Mouse (Mus musculus) lung, postnatal 0 days (tissue): ENCODE data around the gene Uqcc1. TPM values are rescaled to one million over a fixed set of nuclear protein-coding genes. Genes with fewer than 3 reads are reported as not detected.
A peak's percentile ranks its signal among the peaks of the same experiment; 100 is the strongest.

Experiments used
- ATAC-seq: fragments of 200-750 bp; cut with Nextera tagmentation; 2 replicates; pipeline ENCODE4 v1.8.0; 2017; ENCODE audit warnings: moderate library complexity
- DNase-seq: peaks from one replicate; pipeline ENCODE4 v3.0.0-alpha.2; 2016; ENCODE audit warnings: low spot score
- H3K27ac ChIP-seq: fragments of 300-500 bp; sonication (generic); 2 replicates; pipeline ENCODE4 v1.5.1; 2014; ENCODE audit warnings: antibody characterized with exemption, mild to moderate bottlenecking, low read length, mixed read lengths
- H3K27me3 ChIP-seq: fragments of 300-500 bp; sonication (generic); replicated peaks from 2 replicates; pipeline ENCODE4 v1.6.1; 2014; ENCODE audit warnings: low read length, mixed read lengths; ENCODE audit not compliant: insufficient read depth
- H3K36me3 ChIP-seq: fragments of 300-500 bp; sonication (generic); 2 replicates; pipeline ENCODE4 v1.6.1; 2014; ENCODE audit warnings: low read length, mixed read lengths; ENCODE audit not compliant: insufficient read depth
- H3K4me1 ChIP-seq: fragments of 300-500 bp; sonication (generic); 2 replicates; pipeline ENCODE4 v1.6.1; 2014; ENCODE audit warnings: antibody characterized with exemption, low read depth, low read length, mixed read lengths; ENCODE audit not compliant: insufficient read depth
- H3K4me2 ChIP-seq: fragments of 300-500 bp; sonication (generic); replicated peaks from 2 replicates; pipeline ENCODE4 v1.6.1; 2014; ENCODE audit warnings: low read depth, mild to moderate bottlenecking, low read length, moderate library complexity, mixed read lengths
- H3K4me3 ChIP-seq: fragments of 300-500 bp; sonication (generic); 2 replicates; pipeline ENCODE4 v1.5.1; 2014; ENCODE audit warnings: low read depth, low read length
- H3K9ac ChIP-seq: fragments of 300-500 bp; sonication (generic); replicated peaks from 2 replicates; pipeline ENCODE4 v1.6.1; 2014; ENCODE audit warnings: low read depth, mild to moderate bottlenecking
- H3K9me3 ChIP-seq: fragments of 300-500 bp; sonication (generic); 2 replicates; pipeline ENCODE4 v1.6.1; 2016; ENCODE audit warnings: low read length, mixed read lengths
- CTCF ChIP-seq: IDR thresholded peaks from 2 replicates; pipeline ENCODE4 v1.5.1; 2016; ENCODE audit warnings: antibody characterized with exemption, mild to moderate bottlenecking
- EP300 ChIP-seq: IDR thresholded peaks from 2 replicates; pipeline ENCODE4 v1.6.1; 2016; ENCODE audit warnings: antibody characterized with exemption, mild to moderate bottlenecking, control low read depth
- WGBS: fragments of 180-500 bp; shearing (Covaris S2); extraction: QIAGEN DNeasy Blood & Tissue Kit; methylation state at CpG from one replicate; pipeline ENCODE4 v1.1.7; 2014; 5-methylcytosine and 5-hydroxymethylcytosine counted together
- polyA plus RNA-seq: library from polyadenylated mRNA; unstranded; fragments of >200 nt; fragmentation: Nextera tagmentation; extraction: Ambion mirVana; gene quantifications from 2 replicates; pipeline ENCODE4 v1.2.1, GENCODE M21; 2015

Uqcc1 gene
- polyA plus RNA-seq, 1 experiment from 2014 or later = 24.4 TPM

DNA sequence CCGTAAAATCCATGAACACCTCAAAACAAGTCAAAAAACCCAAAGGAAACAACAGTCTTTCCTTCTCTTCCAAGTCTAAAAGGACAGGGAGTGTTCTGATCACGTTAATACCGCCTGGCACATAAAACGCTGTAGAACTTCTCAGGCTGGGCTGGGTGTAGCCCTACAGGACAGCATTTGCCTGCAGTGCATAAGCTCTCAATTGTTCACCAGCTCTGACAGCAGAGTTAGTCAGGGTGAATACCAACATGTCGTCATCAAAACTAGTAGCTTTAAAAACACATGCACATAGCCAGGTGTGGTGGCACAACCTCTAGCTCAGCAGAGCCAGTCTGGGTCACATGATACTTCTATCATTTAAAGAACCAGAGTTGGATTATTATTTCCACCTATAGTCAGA lies 109.3 kb downstream of the Uqcc1 start:
- Histone ChIP-seq H3K27ac (no peak overlapping the region), H3K4me2 (no peak overlapping the region), H3K9me3 (no peaks in the 10 kb centered on the region), H3K4me3 (no peak overlapping the region), H3K9ac (no peak overlapping the region), H3K4me1 (peaks cover 8% of the 10 kb centered on the region; the same call in 1 of the 2 replicates), H3K27me3 (no peaks in the 10 kb centered on the region), H3K36me3 (peaks cover 14% of the 10 kb centered on the region; the same call in 1 of the 2 replicates)
- WGBS = 87% methylated on average over 5 of the region's 5 CpGs
- TF ChIP-seq EP300 (no peak), CTCF (no peak)
- ATAC-seq (no peak), DNase-seq (no peak)

DNA sequence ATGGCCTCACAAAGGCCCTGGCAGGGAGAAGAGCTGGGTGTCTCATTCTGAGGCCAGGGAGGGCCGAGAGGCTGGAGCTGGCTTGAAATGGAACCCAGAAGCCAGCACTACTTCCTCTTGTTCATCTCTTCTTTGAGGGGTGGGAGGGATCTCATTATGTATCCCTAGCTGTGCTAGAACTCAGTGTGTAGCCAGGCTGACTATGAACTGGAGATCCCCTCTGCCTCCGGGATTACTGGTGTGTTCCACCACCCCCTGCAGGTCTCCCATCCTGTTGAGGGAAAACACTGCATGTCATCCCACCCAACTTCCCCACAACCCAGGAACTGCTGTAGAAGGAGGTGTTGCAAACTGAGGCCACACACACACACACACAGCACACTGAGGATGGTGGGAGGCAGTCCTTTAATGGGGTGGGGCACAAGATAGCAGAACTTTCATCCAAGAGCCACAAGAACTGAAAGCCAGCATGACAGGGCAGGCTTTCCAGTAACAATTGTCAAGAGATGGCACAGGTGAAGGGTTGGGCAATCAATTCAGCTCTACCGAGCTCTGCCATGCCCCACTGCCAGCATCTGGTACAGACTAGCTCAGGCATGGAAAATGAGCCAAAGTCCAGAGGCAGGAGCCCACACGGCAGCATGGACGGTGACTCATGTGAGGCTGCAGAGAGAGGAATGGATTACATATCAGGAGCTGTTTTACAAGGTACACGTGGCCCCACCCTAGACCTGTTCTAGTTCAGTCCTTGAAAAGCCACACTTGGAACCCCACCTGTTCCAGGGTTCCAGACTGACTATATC lies 110.5 kb downstream of the Uqcc1 start:
- Histone ChIP-seq H3K27me3 (no peaks in the 10 kb centered on the region), H3K4me2 (peak overlapping the region; percentile 20; the same call in 1 of the 2 replicates), H3K4me3 (peak overlapping the region; percentile 83; the same call in 1 of the 2 replicates), H3K9ac (peak overlapping the region; percentile 74; the same call in 1 of the 2 replicates), H3K36me3 (peaks cover 14% of the 10 kb centered on the region; the same call in 1 of the 2 replicates), H3K9me3 (no peaks in the 10 kb centered on the region), H3K4me1 (peaks cover 5% of the 10 kb centered on the region; the same call in 1 of the 2 replicates), H3K27ac (peak overlapping the region; percentile 87)
- no peak for TF ChIP-seq CTCF
- TF ChIP-seq EP300 = no peak
- 60% methylated on average over 6 of the region's 6 CpGs for WGBS
- DNase-seq (no peak), ATAC-seq (no peak)

DNA sequence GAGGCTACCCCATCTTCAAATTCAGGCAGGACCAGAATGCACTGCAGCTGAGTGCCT lies 110.9 kb downstream of the Uqcc1 start, which contains the start of gene BC029722:
BC029722 (minus strand) TSS at position 35 of the 57 bp plus-strand sequence.
- H3K36me3 ChIP-seq = peaks cover 14% of the 10 kb centered on the region; the same call in 1 of the 2 replicates
- H3K27ac ChIP-seq = peak within 1 kb of the TSS; percentile 87
- H3K4me1 ChIP-seq = peaks cover 5% of the 10 kb centered on the region; the same call in 1 of the 2 replicates
- peak within 1 kb of the TSS; percentile 74 for H3K9ac ChIP-seq
- DNase-seq (no peak), ATAC-seq (no peak)
- TF ChIP-seq CTCF (no peak), EP300 (no peak)
- H3K27me3 ChIP-seq = no peaks in the 10 kb centered on the region
- H3K4me2 ChIP-seq = peak within 1 kb of the TSS; percentile 91
- H3K4me3 ChIP-seq = peak within 1 kb of the TSS; percentile 83
- H3K9me3 ChIP-seq = no peaks in the 10 kb centered on the region

DNA sequence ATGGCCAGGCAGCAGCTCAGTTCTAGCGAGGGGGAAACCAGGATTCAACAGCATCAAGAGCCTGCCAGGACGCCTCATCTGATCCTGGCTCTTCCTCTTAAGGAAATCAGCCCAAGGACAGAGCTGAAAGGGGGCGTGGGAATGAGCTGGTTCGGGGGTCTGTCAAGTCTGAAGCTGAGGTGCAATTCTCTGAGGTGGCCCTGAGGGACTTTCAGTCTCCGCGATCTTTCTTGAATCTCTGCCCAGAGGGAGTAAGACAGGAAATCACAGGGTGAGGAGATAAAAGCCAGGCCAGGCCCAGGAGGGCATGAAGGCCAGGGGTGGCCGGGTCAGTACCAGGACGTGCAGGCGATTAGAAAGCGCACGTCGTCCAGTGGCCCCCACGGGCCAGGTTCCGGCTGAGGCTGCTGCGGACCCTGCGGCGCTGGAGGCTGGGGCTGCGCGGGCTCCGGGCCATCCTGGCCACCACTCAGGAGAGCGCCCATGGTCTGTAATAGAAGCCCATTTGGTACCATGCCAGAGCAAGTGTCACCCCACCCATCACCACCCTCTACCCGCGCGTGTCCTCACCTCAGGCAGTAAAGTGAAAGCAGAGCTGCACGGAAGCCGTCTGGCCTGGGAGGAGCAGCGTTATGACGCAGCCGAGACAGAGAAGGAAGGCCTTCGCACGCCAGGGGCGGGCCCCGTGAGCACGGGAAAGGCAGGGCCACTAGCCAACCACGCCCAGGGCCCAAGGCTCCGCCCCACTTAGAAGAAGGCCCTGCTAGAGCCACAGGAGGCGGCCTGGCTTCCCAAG lies 111.3 kb downstream of the Uqcc1 start:
- no peak for TF ChIP-seq EP300
- TF ChIP-seq CTCF = peak; percentile 17; the same call in 1 of the 2 replicates
- ATAC-seq = peak; percentile 99
- Histone ChIP-seq H3K4me3 (peak overlapping the region; percentile 83), H3K27ac (peak overlapping the region; percentile 87), H3K9me3 (no peaks in the 10 kb centered on the region), H3K9ac (peak overlapping the region; percentile 74), H3K4me2 (peak overlapping the region; percentile 91), H3K27me3 (no peaks in the 10 kb centered on the region), H3K36me3 (peaks cover 14% of the 10 kb centered on the region; the same call in 1 of the 2 replicates), H3K4me1 (peaks cover 5% of the 10 kb centered on the region; the same call in 1 of the 2 replicates)
- 2% methylated on average over 37 of the region's 37 CpGs for WGBS
- DNase-seq = peak; percentile 98

DNA sequence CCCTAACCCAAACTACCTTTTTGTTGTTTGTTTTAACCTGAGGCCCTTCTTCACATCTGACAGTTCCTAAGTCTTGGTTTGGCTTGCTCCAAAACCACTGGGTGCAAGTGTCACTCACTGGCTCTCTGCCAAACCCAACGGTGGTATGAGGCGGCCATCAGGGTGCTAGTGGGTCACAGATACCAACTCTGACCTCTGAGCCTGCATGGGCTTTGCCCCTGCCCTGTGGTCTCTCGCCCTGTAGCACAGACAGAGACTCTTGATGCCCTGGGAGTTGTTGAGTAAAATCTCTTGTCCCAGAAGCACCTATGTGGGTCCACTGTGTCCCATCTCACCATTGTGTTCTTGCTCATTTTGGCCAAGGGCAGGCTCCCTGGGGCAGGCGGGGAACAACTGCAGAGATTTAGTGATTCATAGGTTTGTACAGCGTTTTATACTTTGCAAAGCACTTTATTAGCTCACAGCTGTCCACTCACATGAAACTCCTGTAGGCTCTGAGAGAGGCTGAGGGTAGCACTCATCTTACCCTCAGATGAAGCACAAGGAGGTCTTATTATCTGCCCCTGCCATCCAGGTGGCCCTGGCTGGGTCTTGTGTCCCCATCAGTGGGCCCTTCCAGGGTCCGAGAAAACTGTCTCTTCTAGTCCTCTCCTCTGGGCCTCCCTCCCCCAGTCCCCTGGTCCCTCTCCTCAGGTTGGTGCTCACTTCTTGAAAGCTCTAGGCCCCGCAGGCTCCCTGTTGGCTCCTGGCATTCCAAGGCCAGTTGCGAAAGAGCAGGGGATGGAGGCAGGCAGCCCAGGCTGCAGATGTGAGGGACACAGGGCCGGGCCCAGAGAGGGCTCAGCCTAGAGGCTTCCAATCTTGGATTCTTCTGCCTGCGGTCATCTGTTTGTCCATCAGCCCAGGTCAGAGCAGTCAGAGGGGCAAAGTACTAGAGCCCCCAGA lies 112.5 kb downstream of the Uqcc1 start:
- no peak overlapping the region for H3K27ac ChIP-seq
- H3K4me2 ChIP-seq = peak overlapping the region; percentile 91; the same call in 1 of the 2 replicates
- peaks cover 5% of the 10 kb centered on the region; the same call in 1 of the 2 replicates for H3K4me1 ChIP-seq
- DNase-seq (no peak), ATAC-seq (no peak)
- 66% methylated on average over 10 of the region's 10 CpGs for WGBS
- H3K4me3 ChIP-seq = no peak overlapping the region
- H3K27me3 ChIP-seq = no peaks in the 10 kb centered on the region
- no peaks in the 10 kb centered on the region for H3K9me3 ChIP-seq
- H3K9ac ChIP-seq = no peak overlapping the region
- peaks cover 3% of the 10 kb centered on the region; the same call in 1 of the 2 replicates for H3K36me3 ChIP-seq
- no peak for TF ChIP-seq CTCF

DNA sequence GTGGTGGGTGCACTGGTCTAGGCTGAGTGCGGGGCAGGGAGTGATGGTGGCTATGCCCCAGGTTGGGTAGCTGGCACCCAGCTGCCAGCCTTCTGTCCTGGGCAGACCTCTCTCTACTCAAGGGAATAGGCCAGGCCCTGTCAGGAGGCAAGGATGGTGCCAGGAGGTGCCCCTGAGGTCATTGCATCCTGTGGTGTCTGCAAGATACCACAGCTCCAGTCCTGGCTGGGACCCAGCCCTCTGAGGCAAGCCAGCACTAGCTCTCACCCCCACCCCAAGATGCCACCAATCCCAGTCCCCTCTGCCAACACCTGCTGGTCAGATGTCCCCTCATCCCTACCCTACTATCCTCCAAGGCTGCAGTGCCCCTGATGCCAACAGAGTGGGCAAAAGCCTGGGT lies 113.9 kb downstream of the Uqcc1 start:
- TF ChIP-seq CTCF = no peak
- no peak for ATAC-seq
- Histone ChIP-seq H3K27me3 (no peaks in the 10 kb centered on the region), H3K4me2 (no peak overlapping the region), H3K9me3 (no peaks in the 10 kb centered on the region), H3K36me3 (no peaks in the 10 kb centered on the region), H3K9ac (no peak overlapping the region), H3K27ac (no peak overlapping the region), H3K4me3 (no peak overlapping the region), H3K4me1 (peaks cover 5% of the 10 kb centered on the region; the same call in 1 of the 2 replicates)
- WGBS = 90% methylated on average over 1 of the region's 1 CpGs
- DNase-seq = no peak
